Mouse (Mus musculus) neural tube, embryonic 15.5 days (tissue): ENCODE results near the gene Rpl27a. TPM values are rescaled to one million over a fixed set of nuclear protein-coding genes. Genes with fewer than 3 reads are reported as not detected.

Experiments
- ATAC-seq: fragments of 200-750 bp; cut with Nextera tagmentation; 2 replicates; pipeline ENCODE4 v1.8.0; 2017; ENCODE audit warnings: mild to moderate bottlenecking, moderate TSS enrichment, moderate library complexity; ENCODE audit not compliant: low FRiP score
- H3K27ac ChIP-seq: fragments of 300-500 bp; sonication (generic); replicated peaks from 2 replicates; pipeline ENCODE4 v1.5.1; 2015; ENCODE audit warnings: mild to moderate bottlenecking, inconsistent platforms
- H3K27me3 ChIP-seq: fragments of 300-500 bp; sonication (generic); replicated peaks from 2 replicates; pipeline ENCODE4 v1.6.1; 2015; ENCODE audit warnings: inconsistent platforms
- H3K36me3 ChIP-seq: fragments of 300-500 bp; sonication (generic); 2 replicates; pipeline ENCODE4 v1.6.1; 2015; ENCODE audit warnings: inconsistent platforms
- H3K4me1 ChIP-seq: fragments of 300-500 bp; sonication (generic); 2 replicates; pipeline ENCODE4 v1.6.1; 2015; ENCODE audit warnings: inconsistent platforms
- H3K4me2 ChIP-seq: fragments of 300-500 bp; sonication (generic); 2 replicates; pipeline ENCODE4 v1.6.1; 2015; ENCODE audit warnings: inconsistent platforms, mild to moderate bottlenecking, moderate library complexity
- H3K4me3 ChIP-seq: fragments of 300-500 bp; sonication (generic); replicated peaks from 2 replicates; pipeline ENCODE4 v1.5.1; 2015; ENCODE audit warnings: mild to moderate bottlenecking, inconsistent platforms
- H3K9ac ChIP-seq: fragments of 300-500 bp; sonication (generic); replicated peaks from 2 replicates; pipeline ENCODE4 v1.6.1; 2015; ENCODE audit warnings: mild to moderate bottlenecking, inconsistent platforms
- H3K9me3 ChIP-seq: fragments of 300-500 bp; sonication (generic); replicated peaks from 2 replicates; pipeline ENCODE4 v1.6.1; 2016; ENCODE audit warnings: inconsistent platforms
- WGBS: fragments of 180-500 bp; shearing (Covaris S2); methylation state at CpG from one replicate; pipeline ENCODE4 v1.1.7; 2015; ENCODE audit warnings: mixed read lengths; 5-methylcytosine and 5-hydroxymethylcytosine counted together
- microRNA-seq: library from miRNA; unstranded; fragments of <30 nt; microRNA quantifications from one replicate; pipeline ENCODE4, GENCODE M21; 2017
- polyA plus RNA-seq: library from polyadenylated mRNA; unstranded; fragments of >200 nt; fragmentation: Nextera tagmentation; extraction: Ambion mirVana; gene quantifications from 2 replicates; pipeline ENCODE4 v1.2.1, GENCODE M21; 2015

Gene Rpl27a
- polyA plus RNA-seq, 1 experiment from 2014 or later, result 81.6 TPM

GRCm38 (mm10) chr7:109566327-109566726, 47.4 kb downstream of the Rpl27a start:
- Histone ChIP-seq H3K27ac (no peak overlapping the region), H3K9me3 (no peaks in the 10 kb centered on the region), H3K36me3 (no peaks in the 10 kb centered on the region), H3K4me2 (no peak overlapping the region), H3K4me1 (peaks cover 2% of the 10 kb centered on the region; the same call in 1 of the 2 replicates), H3K9ac (no peak overlapping the region), H3K4me3 (no peak overlapping the region), H3K27me3 (no peaks in the 10 kb centered on the region)
- no peak for ATAC-seq

GRCm38 (mm10) chr7:109566841-109567768, 48.2 kb downstream of the Rpl27a start:
- no peak overlapping the region for H3K4me2 ChIP-seq
- H3K4me3 ChIP-seq, result no peak overlapping the region
- WGBS, result 83% methylated on average over 11 of the region's 11 CpGs
- H3K9me3 ChIP-seq, result no peaks in the 10 kb centered on the region
- no peak for ATAC-seq
- H3K27ac ChIP-seq, result no peak overlapping the region
- no peaks in the 10 kb centered on the region for H3K27me3 ChIP-seq
- no peak overlapping the region for H3K9ac ChIP-seq
- H3K4me1 ChIP-seq, result no peaks in the 10 kb centered on the region; the same call in 1 of the 2 replicates
- no peaks in the 10 kb centered on the region for H3K36me3 ChIP-seq

GRCm38 (mm10) chr7:109568391-109568892, 49.5 kb downstream of the Rpl27a start:
- Histone ChIP-seq H3K9me3 (no peaks in the 10 kb centered on the region), H3K27me3 (no peaks in the 10 kb centered on the region), H3K4me3 (no peak overlapping the region), H3K4me2 (no peak overlapping the region), H3K36me3 (no peaks in the 10 kb centered on the region), H3K9ac (no peak overlapping the region), H3K27ac (no peak overlapping the region), H3K4me1 (no peaks in the 10 kb centered on the region)
- no peak for ATAC-seq
- 93% methylated on average over 4 of the region's 4 CpGs for WGBS

Small RNA genes lying within 50 kb of the gene (microRNA-seq; reads per million reads assigned to microRNA genes)
- not detected for gene Gm47284

Other genes starting within 250 kb of the Rpl27a start
- 5.3 TPM in 2 replicates for gene Stk33, start 80.1 kb upstream of the Rpl27a start, polyA plus RNA-seq
- gene Trim66, start 11.0 kb upstream of the Rpl27a start, polyA plus RNA-seq, result 0.47 and 0.73 TPM in 2 replicates
- gene St5, start 184.5 kb downstream of the Rpl27a start, polyA plus RNA-seq, result 18.2 and 29.3 TPM in 2 replicates
- 16.2 and 21.7 TPM in 2 replicates for gene Akip1, start 184.5 kb downstream of the Rpl27a start, polyA plus RNA-seq
- not detected in 2 replicates for gene BC051019, start 204.7 kb downstream of the Rpl27a start, polyA plus RNA-seq
- gene Ascl3, start 212.6 kb downstream of the Rpl27a start, polyA plus RNA-seq, result 0.23 TPM in 1 of 2 replicates, not detected in the other
- 125 and 134 TPM in 2 replicates for gene Tmem9b, start 233.7 kb downstream of the Rpl27a start, polyA plus RNA-seq